Mouse (Mus musculus): Measurements from ENCODE around the gene Epn3.

Gene Epn3

GRCm38 (mm10) chr11:94499661-94500152 is at the start of gene Epn3:
TSS of gene Epn3 (minus strand) at chr11:94499974.
- no peak for DNase-seq (ENCODE audit: low spot score in 2 of 2)

DNA sequence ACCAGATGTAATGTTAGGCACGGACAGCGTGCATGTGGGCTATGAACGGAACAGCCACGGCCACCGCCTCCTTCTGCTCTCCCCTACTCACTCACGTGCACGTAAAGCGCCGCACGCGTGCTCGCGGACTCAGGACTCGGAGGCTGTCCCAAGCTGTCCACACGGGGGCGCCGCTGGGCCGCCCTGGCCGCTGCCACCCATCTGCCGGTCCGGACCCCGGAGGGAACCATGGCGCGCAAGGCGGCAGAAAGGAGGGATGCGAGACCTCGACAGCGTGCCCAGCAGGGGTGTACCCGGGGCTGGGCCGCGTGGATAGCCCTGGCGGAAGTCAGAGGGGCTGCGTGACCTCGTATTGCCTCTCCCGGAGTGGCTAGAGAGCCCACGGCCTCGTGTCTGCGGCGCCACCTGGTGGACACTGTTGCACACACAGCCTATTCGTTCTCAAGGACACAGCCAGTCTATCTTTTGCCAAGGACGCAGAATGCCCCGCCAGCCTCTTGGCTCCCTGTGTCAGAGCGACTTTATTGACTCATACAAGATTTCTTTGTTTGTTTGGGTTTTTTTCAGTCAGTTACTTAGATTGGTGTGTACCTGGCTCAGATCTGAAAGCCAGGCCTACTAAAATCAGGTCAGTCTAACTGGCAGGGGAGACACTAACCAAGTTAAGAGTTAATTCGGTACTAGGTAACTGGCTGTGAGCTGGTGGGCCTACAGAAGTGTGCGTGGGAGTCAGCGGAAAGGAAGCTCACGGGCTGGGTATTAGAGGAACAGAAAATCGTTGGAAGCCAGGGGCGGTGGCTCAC is 49.3 kb upstream of the Epn3 start, which contains the start of gene Rsad1:
Rsad1 (minus strand) TSS at position 368 of the 803 bp plus-strand sequence.
- peak; percentile 93 to 97 for DNase-seq (ENCODE audit: low spot score in 2 of 2)

GRCm38 (mm10) chr11:94548041-94548784 is 48.4 kb upstream of the Epn3 start:
- peak in 1 of 2 experiments; percentile 57 for DNase-seq (ENCODE audit: low spot score in 2 of 2)

- no peak for DNase-seq (ENCODE audit: low spot score in 2 of 2)
Measured at GRCm38 (mm10) chr11:94547271-94547670, 47.5 kb upstream of the Epn3 start.

DNA sequence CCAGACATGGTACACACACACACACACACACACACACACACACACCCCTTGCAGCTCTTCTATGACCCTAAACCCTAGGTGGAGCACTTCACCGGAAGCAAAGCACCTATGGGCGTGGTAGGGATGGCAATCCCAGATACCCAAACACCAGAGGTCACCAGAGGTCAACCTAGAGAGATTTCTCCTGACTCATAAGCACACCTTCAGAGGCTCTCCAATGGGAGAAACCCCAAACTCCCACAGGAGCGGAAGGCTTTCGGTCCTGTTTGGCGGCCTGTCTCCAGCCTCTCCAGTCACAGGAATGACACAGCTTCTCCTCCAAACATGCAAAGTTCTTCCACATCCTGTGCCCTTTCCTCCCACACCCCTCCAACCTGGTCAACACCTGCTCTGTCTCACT is 46.6 kb upstream of the Epn3 start:
- DNase-seq (ENCODE audit: low spot score in 2 of 2): no peak

GRCm38 (mm10) chr11:94544422-94544821 is 44.6 kb upstream of the Epn3 start:
- DNase-seq (ENCODE audit: low spot score in 2 of 2): peak in 1 of 2 experiments; percentile 16

GRCm38 (mm10) chr11:94543932-94544331 is 44.2 kb upstream of the Epn3 start:
- peak; percentile 88 to 96 for DNase-seq (ENCODE audit: low spot score in 2 of 2)

DNA sequence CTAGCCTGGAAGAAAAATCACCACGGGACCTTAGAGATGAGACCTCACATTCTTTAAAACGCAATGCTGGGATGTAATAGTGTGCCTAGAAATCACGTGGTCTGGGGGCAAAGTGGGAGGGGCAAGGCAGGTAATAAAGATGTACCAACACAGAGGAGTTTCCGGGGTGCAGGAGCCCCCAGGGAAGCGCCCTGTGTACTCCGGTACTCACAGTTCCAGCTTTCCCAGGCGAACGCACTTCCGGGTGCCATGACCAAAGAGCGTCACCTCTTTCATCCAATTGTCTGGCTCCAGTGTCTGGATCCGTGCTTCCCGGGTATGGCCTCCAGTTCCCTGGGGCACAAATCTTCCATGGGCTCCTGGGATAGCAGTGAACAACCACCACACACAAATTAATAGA is 43.6 kb upstream of the Epn3 start:
- DNase-seq (ENCODE audit: low spot score in 2 of 2): no peak

GRCm38 (mm10) chr11:94542400-94542799 is 42.6 kb upstream of the Epn3 start:
- no peak for DNase-seq (ENCODE audit: low spot score in 2 of 2)

GRCm38 (mm10) chr11:94539761-94540160 is 40.0 kb upstream of the Epn3 start:
- DNase-seq (ENCODE audit: low spot score in 2 of 2): no peak

GRCm38 (mm10) chr11:94538733-94539292 is 39.0 kb upstream of the Epn3 start:
- no peak for DNase-seq (ENCODE audit: low spot score in 2 of 2)

- no peak for DNase-seq (ENCODE audit: low spot score in 2 of 2)
Measured at GRCm38 (mm10) chr11:94533171-94533570, 33.4 kb upstream of the Epn3 start.

- no peak for DNase-seq (ENCODE audit: low spot score in 2 of 2)
Measured at GRCm38 (mm10) chr11:94528879-94529278, 29.1 kb upstream of the Epn3 start.

DNA sequence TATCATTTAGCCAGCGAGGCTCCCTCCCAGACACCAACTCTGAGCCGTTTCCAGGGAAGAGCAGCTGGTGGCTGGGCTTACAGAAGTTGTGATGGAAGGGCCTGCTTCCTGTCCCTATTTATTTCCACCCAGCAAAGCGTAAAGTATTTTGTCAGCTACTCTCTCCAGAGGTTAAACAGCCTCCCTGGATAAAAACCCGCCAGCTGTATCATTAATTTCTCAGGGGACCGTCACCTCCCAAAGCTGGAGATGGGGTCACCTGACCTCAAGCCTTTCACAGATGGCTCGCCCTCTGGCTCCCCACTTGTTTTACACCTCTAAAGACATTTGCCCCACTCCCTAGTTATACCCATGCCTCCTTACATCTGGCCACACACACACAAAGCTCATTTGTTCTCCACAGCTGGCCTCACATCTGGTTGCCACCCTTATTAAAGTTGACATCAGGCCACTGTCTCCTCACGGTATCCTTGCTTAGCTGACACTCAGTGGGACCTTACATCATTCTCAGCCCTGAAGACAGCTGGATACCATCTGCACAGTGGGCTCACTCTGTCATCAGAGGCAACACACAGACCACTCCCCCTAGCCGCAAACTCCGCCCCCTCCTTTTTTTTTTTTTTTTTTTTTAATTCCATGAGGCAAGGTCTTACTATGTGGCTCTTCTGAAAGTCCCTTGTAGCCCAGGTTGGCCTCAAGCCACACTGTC is 26.6 kb upstream of the Epn3 start:
- no peak for DNase-seq (ENCODE audit: low spot score in 2 of 2)

GRCm38 (mm10) chr11:94521219-94521843 is 21.6 kb upstream of the Epn3 start, which contains the start of gene Mycbpap:
TSS of gene Mycbpap (minus strand) at chr11:94521742.
- DNase-seq (ENCODE audit: low spot score in 2 of 2): peak in 1 of 2 experiments; percentile 45

DNA sequence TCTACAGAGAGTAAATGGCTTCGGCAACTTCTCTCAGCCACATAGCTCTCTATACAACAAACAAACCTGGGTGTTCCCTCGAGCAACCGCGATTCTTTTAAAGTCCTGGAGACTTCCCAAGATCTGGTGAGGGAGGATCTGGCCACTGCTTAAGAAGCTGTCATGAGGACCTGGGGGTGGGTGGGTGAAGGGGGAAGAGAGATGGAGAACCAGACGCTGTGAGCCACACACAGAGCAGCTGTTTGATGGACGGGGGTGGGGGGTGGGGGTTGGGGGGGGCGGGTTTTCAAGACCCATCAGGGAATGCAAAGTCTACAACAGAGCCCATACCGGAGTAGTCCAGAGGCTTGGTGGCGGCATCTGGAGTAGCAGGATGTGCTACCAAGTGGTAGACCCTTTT is 13.7 kb upstream of the Epn3 start:
- no peak for DNase-seq (ENCODE audit: low spot score in 2 of 2)

GRCm38 (mm10) chr11:94508976-94509375 is 9.2 kb upstream of the Epn3 start:
- DNase-seq (ENCODE audit: low spot score in 2 of 2): no peak

DNA sequence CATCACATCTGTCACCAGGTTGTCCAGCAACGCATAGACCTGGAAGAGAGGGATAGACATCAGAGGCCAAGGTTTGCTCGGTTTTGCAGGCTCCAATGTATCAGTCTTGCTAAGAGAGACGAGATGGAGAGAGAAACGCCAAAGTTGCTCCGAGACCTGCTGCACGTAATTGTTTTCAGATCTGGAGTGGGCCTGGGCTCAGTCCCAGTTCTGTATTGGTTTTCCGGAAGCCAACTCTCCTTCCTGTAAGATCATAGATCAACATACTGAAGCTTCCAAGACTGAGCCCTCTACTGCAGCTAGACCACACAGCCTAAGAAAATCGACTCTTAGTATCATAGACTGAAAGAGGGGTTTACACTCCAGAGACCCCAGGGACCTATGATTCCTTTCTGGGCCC is 1.7 kb upstream of the Epn3 start:
- no peak for DNase-seq (ENCODE audit: low spot score in 2 of 2)

DNA sequence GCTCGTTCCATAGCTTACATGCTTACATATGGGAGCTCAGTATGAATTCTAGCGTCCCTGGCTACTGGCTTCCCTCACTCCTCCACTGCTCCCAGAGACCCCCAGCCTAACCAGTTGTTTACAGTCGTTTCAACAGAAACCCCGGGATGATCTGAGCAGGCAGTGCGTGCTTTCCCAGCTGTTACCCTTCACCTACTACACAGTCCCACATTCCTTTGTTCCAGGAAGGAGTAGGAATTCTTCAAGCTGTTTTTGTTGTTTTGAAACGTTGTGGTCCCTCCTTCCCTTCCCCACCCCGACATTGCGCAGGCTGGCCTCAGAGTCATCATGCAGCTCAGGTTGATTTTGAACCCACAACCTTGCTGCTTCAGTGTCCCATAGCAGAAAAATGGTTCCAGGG is 588 bp upstream of the Epn3 start:
- DNase-seq (ENCODE audit: low spot score in 2 of 2): no peak

- no peak for DNase-seq (ENCODE audit: low spot score in 2 of 2)
Measured at GRCm38 (mm10) chr11:94499035-94499434, 739 bp downstream of the Epn3 start.
